Mouse (Mus musculus): ENCODE results near the gene Dlgap3. TPM values are rescaled to one million over a fixed set of nuclear protein-coding genes. Genes with fewer than 3 reads are reported as not detected.

Gene Dlgap3
- total RNA-seq (2021) = 100 to 1,000 TPM; 218 to 228 TPM
- long read RNA-seq, full-length matches to known transcripts = 31 of 96 reads
- long read RNA-seq, partial matches to known transcripts = 58 of 96 reads
- long read RNA-seq, other reads (novel, unspliced or antisense) = 7 of 96 reads

GRCm38 (mm10) chr4:127168914-127169345, at the start of gene Dlgap3:
TSS of gene Dlgap3 (plus strand) at chr4:127169204.
- DNase-seq (ENCODE audit: low spot score in 2 of 2) = peak; percentile 53 to 67

GRCm38 (mm10) chr4:127123391-127123790, 45.6 kb upstream of the Dlgap3 start, which contains the start of gene Tmem35b:
TSS of gene Tmem35b (plus strand) at chr4:127123691.
- no peak for DNase-seq (ENCODE audit: low spot score in 2 of 2)

GRCm38 (mm10) chr4:127124331-127124730, 44.7 kb upstream of the Dlgap3 start:
- DNase-seq (ENCODE audit: low spot score in 2 of 2) = no peak

GRCm38 (mm10) chr4:127125834-127126463, 43.1 kb upstream of the Dlgap3 start:
- peak; percentile 65 to 71 for DNase-seq (ENCODE audit: low spot score in 2 of 2)

GRCm38 (mm10) chr4:127134687-127135086, 34.3 kb upstream of the Dlgap3 start:
- no peak for DNase-seq (ENCODE audit: low spot score in 2 of 2)

GRCm38 (mm10) chr4:127137591-127137990, 31.4 kb upstream of the Dlgap3 start:
- DNase-seq (ENCODE audit: low spot score in 2 of 2) = no peak

- no peak for DNase-seq (ENCODE audit: low spot score in 2 of 2)
Measured at GRCm38 (mm10) chr4:127138486-127138885, 30.5 kb upstream of the Dlgap3 start.

- no peak for DNase-seq (ENCODE audit: low spot score in 2 of 2)
Measured at GRCm38 (mm10) chr4:127150031-127150430, 19.0 kb upstream of the Dlgap3 start.

- no peak for DNase-seq (ENCODE audit: low spot score in 2 of 2)
Measured at GRCm38 (mm10) chr4:127153345-127153744, 15.7 kb upstream of the Dlgap3 start.

- no peak for DNase-seq (ENCODE audit: low spot score in 2 of 2)
Measured at GRCm38 (mm10) chr4:127155757-127156156, 13.2 kb upstream of the Dlgap3 start.

- DNase-seq (ENCODE audit: low spot score in 2 of 2) = no peak
Measured at GRCm38 (mm10) chr4:127157746-127158145, 11.3 kb upstream of the Dlgap3 start.

GRCm38 (mm10) chr4:127163926-127164325, 5.1 kb upstream of the Dlgap3 start:
- DNase-seq (ENCODE audit: low spot score in 2 of 2) = no peak

GRCm38 (mm10) chr4:127167096-127167495, 1.9 kb upstream of the Dlgap3 start:
- no peak for DNase-seq (ENCODE audit: low spot score in 2 of 2)

GRCm38 (mm10) chr4:127167731-127168130, 1.3 kb upstream of the Dlgap3 start:
- no peak for DNase-seq (ENCODE audit: low spot score in 2 of 2)

GRCm38 (mm10) chr4:127168211-127168913, 642 bp upstream of the Dlgap3 start:
- peak; percentile 66 to 75 for DNase-seq (ENCODE audit: low spot score in 2 of 2)

- peak in 1 of 2 experiments; percentile 46 for DNase-seq (ENCODE audit: low spot score in 2 of 2)
Measured at GRCm38 (mm10) chr4:127169346-127170221, 580 bp downstream of the Dlgap3 start.

- no peak for DNase-seq (ENCODE audit: low spot score in 2 of 2)
Measured at GRCm38 (mm10) chr4:127170866-127171265, 1.9 kb downstream of the Dlgap3 start.

GRCm38 (mm10) chr4:127171341-127171905, 2.4 kb downstream of the Dlgap3 start:
- no peak for DNase-seq (ENCODE audit: low spot score in 2 of 2)

- DNase-seq (ENCODE audit: low spot score in 2 of 2) = no peak
Measured at GRCm38 (mm10) chr4:127172119-127172518, 3.1 kb downstream of the Dlgap3 start.

GRCm38 (mm10) chr4:127172614-127173013, 3.6 kb downstream of the Dlgap3 start:
- DNase-seq (ENCODE audit: low spot score in 2 of 2) = no peak

GRCm38 (mm10) chr4:127173461-127173860, 4.5 kb downstream of the Dlgap3 start:
- DNase-seq (ENCODE audit: low spot score in 2 of 2) = peak; percentile 49 to 68
